Mouse (Mus musculus) leukemia stem cell, adult 10-12 weeks (primary cell): ENCODE data around the gene Bet1l. TPM values are rescaled to one million over a fixed set of nuclear protein-coding genes. Genes with fewer than 3 reads are reported as not detected.

Experiments used
- polyA plus RNA-seq: library from polyadenylated mRNA; stranded (reverse); fragments of >175 nt; gene quantifications from 2 replicates; pipeline ENCODE4 v1.2.3, GENCODE M21; 2012; ENCODE audit warnings: low replicate concordance

Gene Bet1l
- polyA plus RNA-seq: 1.6 and 5.5 TPM in 2 replicates

DNA sequence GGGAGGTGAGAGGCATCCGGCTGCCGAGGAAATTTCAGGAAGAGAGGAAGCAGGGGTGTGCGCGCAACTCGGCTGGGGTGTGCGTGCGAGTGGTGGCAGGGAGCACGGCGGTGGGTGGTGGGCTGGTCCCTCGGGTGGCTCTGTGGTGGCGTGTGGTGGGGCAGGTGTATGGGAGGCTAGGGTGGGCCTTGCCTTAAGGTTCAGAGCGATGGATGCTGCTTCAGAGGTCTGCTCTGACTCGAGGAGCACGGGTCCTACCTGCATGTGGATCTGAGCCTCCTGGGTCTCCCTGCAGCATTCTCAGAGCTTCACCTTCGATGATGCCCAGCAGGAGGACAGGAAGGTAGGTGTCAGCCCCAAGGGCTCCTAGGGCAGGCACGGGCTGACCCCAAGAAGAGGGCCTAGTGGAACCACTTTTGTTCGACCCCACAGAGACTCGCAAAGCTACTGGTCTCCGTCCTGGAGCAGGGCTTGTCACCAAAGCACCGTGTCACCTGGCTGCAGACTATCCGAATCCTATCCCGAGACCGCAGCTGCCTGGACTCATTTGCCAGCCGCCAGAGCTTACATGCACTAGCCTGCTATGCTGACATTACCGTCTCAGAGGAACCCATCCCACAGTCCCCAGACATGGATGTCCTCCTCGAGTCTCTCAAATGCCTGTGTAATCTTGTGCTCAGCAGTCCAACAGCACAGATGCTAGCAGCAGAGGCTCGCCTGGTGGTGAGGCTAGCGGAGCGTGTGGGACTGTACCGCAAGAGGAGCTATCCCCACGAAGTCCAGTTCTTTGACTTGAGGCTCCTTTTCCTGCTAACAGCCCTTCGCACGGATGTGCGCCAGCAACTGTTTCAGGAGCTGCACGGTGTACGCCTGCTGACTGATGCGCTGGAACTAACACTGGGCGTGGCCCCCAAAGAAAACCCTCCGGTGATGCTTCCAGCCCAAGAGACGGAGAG lies at the start of gene Bet1l:
Gene Bet1l (minus strand): TSS at position 28 of the 956 bp plus-strand sequence.

DNA sequence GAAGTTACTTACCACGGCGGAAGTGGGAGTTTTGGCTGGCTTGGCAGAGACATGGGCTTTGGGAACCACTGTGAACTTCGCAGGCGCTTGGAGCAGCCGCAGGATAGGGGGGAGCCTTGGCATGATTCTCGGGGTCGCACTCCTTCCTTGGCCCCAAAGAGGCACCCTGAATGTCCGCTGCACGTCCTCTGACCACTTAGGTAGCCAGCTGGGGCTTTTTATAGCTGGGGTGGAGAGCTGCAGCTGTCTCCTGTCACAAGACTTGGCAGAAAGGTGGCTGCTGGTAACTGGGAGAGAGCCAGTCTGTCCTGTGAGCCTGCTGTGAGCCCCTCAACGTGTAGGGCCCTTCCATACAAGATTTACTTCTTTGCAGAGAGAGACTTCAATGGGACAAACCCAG lies 42.8 kb upstream of the Bet1l start, which contains the start of gene Cox8b:
Gene Cox8b (minus strand): TSS at position 227 of the 400 bp plus-strand sequence.

DNA sequence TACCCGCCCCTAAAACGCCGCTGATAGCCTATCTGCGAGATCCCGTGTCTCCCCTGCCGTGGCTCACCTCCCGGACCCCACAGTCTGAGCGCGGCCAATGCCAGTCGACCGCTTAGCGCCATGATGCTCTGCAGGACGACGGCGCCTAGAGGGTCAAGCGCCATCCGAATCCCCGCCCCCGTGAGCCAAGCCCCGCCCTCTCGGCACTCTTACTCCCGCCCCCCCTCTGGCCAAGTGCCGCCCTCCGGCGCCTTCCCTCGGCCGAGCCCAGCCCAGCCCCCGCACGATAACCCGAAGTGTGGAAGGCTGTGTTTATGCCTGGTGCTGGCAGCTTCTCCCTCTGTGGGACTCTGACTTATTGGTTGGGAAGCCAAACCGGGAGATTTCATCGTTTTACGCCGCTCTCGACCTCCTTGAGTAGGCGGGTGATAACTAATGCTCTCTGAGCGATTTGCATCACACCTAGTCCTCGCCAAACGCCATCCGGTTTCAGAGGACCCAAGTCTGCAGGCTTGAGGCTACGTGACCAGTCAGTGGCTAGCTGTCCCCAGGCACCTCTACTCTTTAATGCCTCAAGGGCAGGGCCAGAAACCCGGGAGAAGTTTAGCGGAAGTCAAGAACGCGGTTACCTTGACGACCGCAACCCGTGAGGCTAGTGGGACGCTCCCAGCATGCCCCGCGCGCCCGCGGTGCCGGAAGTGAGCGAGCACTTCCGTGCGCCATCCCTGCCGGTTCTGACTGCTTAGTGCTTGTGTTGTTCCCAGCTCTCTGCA lies 24.5 kb upstream of the Bet1l start, which contains the start of the genes Psmd13 and Sirt3:
Gene Psmd13 (plus strand): TSS at position 273 of the 773 bp plus-strand sequence.
Gene Sirt3 (minus strand): TSS at position 614 of the 773 bp plus-strand sequence.

DNA sequence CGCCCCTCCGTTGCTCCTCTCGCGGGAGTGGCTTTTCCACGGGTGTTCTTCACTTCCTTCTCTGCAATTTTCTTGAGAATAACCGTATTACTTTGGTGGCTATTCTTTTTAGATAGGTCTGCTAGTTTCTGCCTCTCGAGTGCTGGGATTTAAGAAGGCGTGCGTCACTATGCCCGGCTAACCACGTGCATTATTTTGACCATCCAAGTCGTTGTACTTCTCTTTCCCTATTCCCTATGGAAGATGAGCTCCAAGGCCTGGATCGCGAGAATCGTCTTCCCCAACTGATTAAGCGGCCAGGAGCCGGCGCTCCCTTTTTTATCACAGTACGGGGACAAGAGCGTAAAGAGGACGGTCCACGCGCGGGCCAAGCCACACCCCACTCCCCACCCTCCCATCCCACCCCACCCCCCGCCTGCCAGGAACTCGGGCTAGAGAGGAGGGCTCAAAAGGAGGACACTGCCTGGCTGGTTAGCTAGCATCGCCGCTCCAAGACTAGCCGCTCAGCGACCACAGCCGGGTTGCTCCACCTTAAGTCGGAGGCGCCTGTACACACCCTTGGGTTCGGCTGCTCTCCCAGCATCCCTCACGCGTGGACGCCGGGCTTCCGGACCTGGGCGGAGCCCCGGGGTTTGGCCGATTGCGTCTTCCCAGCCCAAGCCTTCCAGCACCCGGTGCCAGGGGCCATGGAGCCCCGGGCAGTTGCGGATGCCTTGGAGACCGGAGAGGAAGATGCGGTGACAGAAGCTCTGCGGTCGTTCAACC lies 410 bp downstream of the Bet1l start, which contains the start of gene Ric8a:
Gene Ric8a (plus strand): TSS at position 173 of the 765 bp plus-strand sequence.

DNA sequence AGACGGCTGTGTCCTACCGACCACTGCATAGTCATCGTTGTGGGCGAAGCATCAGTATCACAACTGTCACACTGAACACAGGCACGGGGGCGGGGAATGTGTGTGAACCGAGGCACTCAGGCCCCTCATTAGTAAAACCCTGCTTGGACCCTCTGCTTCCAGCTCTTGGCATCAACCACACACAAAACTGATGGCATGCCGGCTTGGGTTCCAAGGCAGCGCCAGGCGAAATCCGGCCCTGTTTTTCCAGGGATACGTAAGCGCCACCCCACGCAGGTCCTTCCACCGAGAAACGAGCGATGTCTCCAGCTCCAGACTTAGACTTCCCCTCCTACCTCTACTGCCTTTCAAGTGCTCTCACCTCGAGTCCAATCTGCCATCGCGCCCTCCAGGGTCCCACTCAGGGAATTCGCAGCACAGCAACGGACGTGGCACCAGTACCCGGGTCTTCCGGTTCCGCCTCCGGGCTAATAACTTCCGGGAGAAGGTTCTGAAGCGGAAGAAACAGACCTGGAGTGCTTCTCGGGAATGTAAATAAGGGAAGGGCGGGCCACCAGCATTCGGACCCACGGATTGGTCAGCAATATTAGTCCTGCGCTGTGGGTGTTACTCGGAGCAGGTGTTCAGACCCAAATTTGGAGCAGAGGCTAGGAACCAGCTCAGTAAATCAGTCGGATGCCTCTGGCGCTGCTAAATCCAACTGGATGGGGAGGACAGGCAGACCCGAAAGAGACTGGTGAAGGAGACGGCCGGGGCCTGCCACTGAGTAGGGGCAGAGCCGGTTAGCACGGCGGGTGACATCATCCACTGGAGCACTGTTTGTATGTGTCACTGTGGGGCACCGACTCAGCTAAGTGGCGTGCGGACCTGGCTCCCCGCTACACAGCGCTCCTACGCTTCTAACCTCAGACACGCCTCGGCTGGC lies 1.3 kb downstream of the Bet1l start, which contains the start of gene Gm45785:
Gene Gm45785 (minus strand): TSS at position 472 of the 925 bp plus-strand sequence.

GRCm38 (mm10) chr7:140847755-140848580 lies 9.4 kb downstream of the Bet1l start, which contains the start of gene Odf3:
Odf3 (plus strand) TSS chr7:140847805.

GRCm38 (mm10) chr7:140844905-140845665 lies 12.3 kb downstream of the Bet1l start, which contains the start of gene Scgb1c1:
Scgb1c1 (plus strand) TSS chr7:140845547.

GRCm38 (mm10) chr7:140834968-140835757 lies 22.2 kb downstream of the Bet1l start, which contains the start of gene Urah:
Urah (plus strand) TSS chr7:140835018.

DNA sequence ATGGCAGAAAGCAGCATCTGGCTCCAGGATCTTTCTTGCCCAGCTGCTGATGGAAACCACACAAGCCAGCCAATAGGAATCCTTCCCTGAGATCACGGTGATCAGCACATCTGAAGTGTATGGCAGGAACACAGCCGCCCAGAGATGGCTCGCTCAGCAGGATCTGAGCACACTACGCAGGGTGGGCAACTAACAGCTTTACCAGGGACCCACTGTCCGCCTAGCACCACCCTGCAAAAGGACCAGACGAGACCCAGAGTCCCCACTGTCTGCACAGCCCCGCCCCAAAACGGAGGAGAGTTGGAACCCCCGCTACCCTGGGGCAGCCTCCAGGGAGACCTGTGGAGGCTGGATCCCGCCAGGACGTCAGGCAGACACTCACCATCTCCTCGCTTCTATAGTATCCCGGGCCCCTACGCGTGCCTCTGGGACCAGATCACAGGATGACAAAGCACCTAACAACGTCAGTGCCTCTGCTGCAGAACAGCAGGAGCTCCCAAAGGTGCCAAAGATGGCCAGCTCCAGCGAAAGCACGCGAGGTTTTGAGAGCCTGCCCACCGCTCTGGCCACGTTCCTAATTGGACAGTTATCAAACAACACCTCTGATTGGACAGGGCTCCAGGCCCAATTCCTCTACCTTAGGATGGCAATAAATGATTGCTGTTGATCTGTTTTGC lies 35.6 kb downstream of the Bet1l start, which contains the start of gene Zfp941:
Gene Zfp941 (minus strand): TSS at position 526 of the 677 bp plus-strand sequence.

Other genes with a start within 250 kb of the Bet1l start
- not detected in 2 replicates for gene Olfr61, start 228.6 kb downstream of the Bet1l start, polyA plus RNA-seq
- gene Olfr53, start 211.1 kb downstream of the Bet1l start, polyA plus RNA-seq: not detected in 2 replicates
- gene Olfr539, start 197.6 kb downstream of the Bet1l start, polyA plus RNA-seq: not detected in 2 replicates
- not detected in 2 replicates for gene Olfr45, start 175.6 kb downstream of the Bet1l start, polyA plus RNA-seq
- gene Olfr541, start 160.3 kb downstream of the Bet1l start, polyA plus RNA-seq: not detected in 2 replicates
- gene Cyp2e1, start 93.8 kb downstream of the Bet1l start, polyA plus RNA-seq: not detected in 2 replicates
- gene Syce1, start 69.7 kb downstream of the Bet1l start, polyA plus RNA-seq: not detected in 2 replicates
- not detected in 2 replicates for gene Zfp941, start 35.4 kb downstream of the Bet1l start, polyA plus RNA-seq
- gene Urah, start 22.6 kb downstream of the Bet1l start, polyA plus RNA-seq: not detected in 2 replicates
- not detected in 2 replicates for gene Scgb1c1, start 12.0 kb downstream of the Bet1l start, polyA plus RNA-seq
- gene Odf3, start 9.8 kb downstream of the Bet1l start, polyA plus RNA-seq: not detected in 2 replicates
- gene Gm45785, start 1.2 kb downstream of the Bet1l start, polyA plus RNA-seq: not detected in 2 replicates
- gene Ric8a, start 620 bp downstream of the Bet1l start, polyA plus RNA-seq: 59.0 and 60.4 TPM in 2 replicates
- 24.5 and 69.2 TPM in 2 replicates for gene Psmd13, start 24.4 kb upstream of the Bet1l start, polyA plus RNA-seq
- gene Sirt3, start 24.7 kb upstream of the Bet1l start, polyA plus RNA-seq: 32.7 and 37.1 TPM in 2 replicates
- not detected in 2 replicates for gene Cox8b, start 42.9 kb upstream of the Bet1l start, polyA plus RNA-seq
- not detected in 2 replicates for gene Nlrp6, start 63.3 kb upstream of the Bet1l start, polyA plus RNA-seq
- 8.1 and 14.9 TPM in 2 replicates for gene Pgghg, start 83.8 kb upstream of the Bet1l start, polyA plus RNA-seq
- 0.58 TPM in 1 of 2 replicates, not detected in the other for gene Ifitm5, start 92.7 kb upstream of the Bet1l start, polyA plus RNA-seq
- gene Gm45717, start 98.4 kb upstream of the Bet1l start, polyA plus RNA-seq: not detected in 2 replicates
- gene Ifitm2, start 98.4 kb upstream of the Bet1l start, polyA plus RNA-seq: 14.4 and 81.4 TPM in 2 replicates
- gene Ifitm1, start 109.6 kb upstream of the Bet1l start, polyA plus RNA-seq: 1.1 and 10.3 TPM in 2 replicates
- gene Ifitm3, start 153.2 kb upstream of the Bet1l start, polyA plus RNA-seq: 12.1 and 15.1 TPM in 2 replicates
- 0.77 TPM in 1 of 2 replicates, not detected in the other for gene Ifitm6, start 160.3 kb upstream of the Bet1l start, polyA plus RNA-seq
- gene Gm17387, start 171.6 kb upstream of the Bet1l start, polyA plus RNA-seq: not detected in 2 replicates
- 2.6 and 3.4 TPM in 2 replicates for gene B4galnt4, start 203.5 kb upstream of the Bet1l start, polyA plus RNA-seq
- 5.0 and 6.6 TPM in 2 replicates for gene Pkp3, start 220.6 kb upstream of the Bet1l start, polyA plus RNA-seq
- gene Sigirr, start 243.0 kb upstream of the Bet1l start, polyA plus RNA-seq: 10.6 and 20.3 TPM in 2 replicates